Mouse (Mus musculus): ENCODE measurements around the gene Slco3a1.

DNA sequence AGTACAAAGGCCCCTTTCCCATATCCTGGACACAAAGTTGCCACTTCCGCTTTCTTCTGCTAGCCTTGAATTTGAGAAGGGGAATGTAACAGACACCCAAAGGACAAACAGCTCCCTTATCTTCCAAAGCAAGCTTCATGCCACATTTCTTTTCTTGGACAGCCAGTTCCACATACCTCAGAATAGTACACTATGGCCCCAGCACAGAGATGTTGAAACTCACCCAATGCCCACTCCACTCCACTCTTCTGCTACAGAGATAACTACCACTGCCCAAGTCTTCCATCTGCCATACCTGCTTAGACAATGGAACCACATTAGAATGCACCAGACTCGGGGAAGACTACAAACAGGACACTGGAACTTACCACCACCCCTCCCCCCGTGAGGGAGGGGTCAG is 131.3 kb downstream of the Slco3a1 start:
- TF ChIP-seq CTCF (IDR thresholded peaks at IDR 0.05; ENCODE audit: borderline replicate concordance, insufficient read depth, low read length) (no peak), POLR2A (IDR thresholded peaks at IDR 0.05; ENCODE audit: low read depth, low read length) (no peak)
